Mouse (Mus musculus) frontal cortex, adult (tissue): ENCODE data around the gene Atp8b2.

Source experiments
- ATAC-seq: cut with Nextera tagmentation; 2 replicates; pipeline ENCODE4 v1.9.2; 2017; ENCODE audit warnings: mild to moderate bottlenecking, moderate library complexity, mixed read lengths; ENCODE audit not compliant: low TSS enrichment

Gene Atp8b2

DNA sequence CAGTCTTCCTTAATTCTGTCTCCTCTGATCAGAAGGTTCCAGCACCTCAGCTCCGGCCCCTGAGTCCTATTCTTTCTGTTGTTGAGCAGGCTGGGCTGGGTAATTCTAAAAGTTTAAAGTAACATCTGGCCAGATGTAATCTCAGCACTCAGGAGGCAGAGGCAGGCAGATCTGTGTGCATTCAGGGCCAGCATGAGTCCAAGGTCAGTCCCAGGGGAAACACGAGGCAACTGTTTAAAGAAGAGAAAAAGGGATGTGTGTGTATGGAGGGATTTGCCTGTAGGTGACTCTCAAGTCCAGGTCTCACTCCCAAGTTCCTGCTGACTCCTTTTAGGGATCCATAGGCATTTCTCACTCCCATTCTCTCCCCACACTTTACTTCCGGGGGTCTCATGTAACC is 55.5 kb downstream of the Atp8b2 start:
- no peak for ATAC-seq

GRCm38 (mm10) chr3:89899511-89899908 is 63.8 kb downstream of the Atp8b2 start:
- ATAC-seq = no peak

- ATAC-seq = no peak
Measured at GRCm38 (mm10) chr3:89898870-89899510, 64.3 kb downstream of the Atp8b2 start.

GRCm38 (mm10) chr3:89898011-89898410 is 65.3 kb downstream of the Atp8b2 start:
- ATAC-seq = no peak

DNA sequence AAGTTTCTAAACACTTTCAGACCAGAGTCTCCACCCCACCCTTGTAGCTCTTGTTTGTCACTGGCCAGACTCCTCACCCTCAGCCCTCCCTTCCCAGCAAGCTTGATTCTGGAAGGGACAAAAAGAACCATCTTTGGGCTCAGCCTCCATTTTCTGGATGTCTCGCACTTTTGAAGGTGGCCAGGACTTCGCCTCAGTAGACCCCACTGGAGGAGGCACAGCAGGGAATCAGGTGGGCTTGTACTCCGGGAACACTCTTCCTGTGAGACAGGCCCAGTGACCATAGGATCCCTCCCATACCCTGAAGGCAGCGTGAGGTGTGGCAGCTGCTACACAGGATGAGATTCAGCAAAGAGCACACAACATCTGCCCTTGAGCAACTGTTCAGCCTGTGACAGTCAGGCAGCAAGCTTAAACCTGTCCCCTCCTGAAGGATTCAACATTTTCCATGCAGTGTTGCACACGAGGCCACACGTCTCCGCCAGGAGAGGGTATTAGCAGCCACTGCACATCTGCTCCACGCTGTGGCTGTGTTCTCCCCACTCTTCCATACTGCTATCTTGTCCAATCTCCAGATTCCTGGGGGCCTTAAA is 66.0 kb downstream of the Atp8b2 start:
- ATAC-seq = no peak

- no peak for ATAC-seq
Measured at GRCm38 (mm10) chr3:89896571-89896970, 66.7 kb downstream of the Atp8b2 start.

GRCm38 (mm10) chr3:89892517-89893106 is 70.7 kb downstream of the Atp8b2 start:
- no peak for ATAC-seq

DNA sequence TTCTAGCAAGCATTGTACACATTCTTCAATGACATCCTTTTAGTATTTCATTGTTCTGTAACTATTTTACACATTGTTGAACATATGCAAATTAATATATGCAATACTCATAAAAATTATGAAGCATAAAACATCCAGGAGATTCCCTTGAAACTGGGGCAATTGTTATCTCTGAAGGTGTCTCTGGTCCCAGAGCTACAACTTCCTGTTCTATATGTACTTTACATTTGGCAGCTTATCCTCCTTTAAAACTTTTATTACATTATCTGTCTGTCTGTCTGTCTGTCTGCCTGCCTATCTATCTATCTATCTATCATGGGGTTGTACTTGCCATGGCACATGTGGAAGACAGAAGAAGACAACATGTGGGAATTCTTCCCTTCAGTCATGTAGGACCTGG is 71.6 kb downstream of the Atp8b2 start:
- ATAC-seq = no peak

DNA sequence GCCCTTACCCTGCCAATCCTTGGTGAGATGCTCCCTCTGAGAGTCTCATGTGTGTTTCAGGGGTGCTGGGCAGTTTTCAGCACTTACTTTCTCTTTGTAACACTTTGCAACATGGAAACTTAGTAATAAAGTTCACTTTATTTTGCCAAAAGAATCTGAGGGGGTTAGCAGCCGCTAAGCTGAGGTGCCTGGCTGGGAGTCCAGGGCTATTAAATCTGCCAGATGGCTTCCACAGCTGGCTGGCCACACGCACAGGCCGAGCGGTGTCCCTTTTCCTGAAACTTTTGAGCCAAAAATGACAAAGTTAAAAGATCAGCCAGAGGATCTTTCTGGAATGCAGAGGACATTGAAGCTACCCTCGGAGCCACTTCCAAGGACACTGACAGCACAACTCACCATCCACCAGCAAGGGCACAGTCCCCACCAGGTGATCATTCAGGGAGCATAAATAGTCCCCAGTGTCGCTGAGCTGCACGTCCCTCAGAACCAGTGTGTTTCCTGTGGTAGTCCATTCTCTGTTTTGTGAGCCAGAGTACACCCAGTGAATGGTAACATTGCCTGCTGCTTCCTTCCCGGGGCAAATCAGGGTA is 73.4 kb downstream of the Atp8b2 start:
- ATAC-seq = no peak
